In genomic region chr11:57692726-57693125, GRCm38 (mm10) we compare ENCODE assay signal across 29 mouse cellular contexts. TPM values are rescaled to one million over a fixed set of nuclear protein-coding genes. Genes with fewer than 3 reads are reported as not detected.
A peak's percentile ranks its signal among the peaks of the same experiment; 100 is the strongest.
DNase-seq lines count a peak whose midpoint lies in the region; ATAC-seq and TF ChIP-seq lines count a peak whose summit lies in the region.
"Had no signal": no experiment of that assay in that cellular context is flagged by ENCODE, and none has a peak within 500 bp of the region (broad histone marks: within the 10 kb centered on the region; RNA-seq: fewer than 3 reads in every experiment).

No protein-coding gene starts in this region.

- H3K9ac ChIP-seq in hindbrain, postnatal 0 days (replicated peaks; ENCODE audit: low read length): no peak overlapping the region
- H3K9ac ChIP-seq in hindbrain, embryonic 14.5 days: no peak overlapping the region
- 0 out of 2 replicates have a peak overlapping the region, but pooled peaks have one; percentile 16 for H3K9ac ChIP-seq in midbrain, embryonic 14.5 days (replicated peaks; ENCODE audit: low read length)
- H3K9ac ChIP-seq in midbrain, embryonic 16.5 days (ENCODE audit: low read depth, low read length): no peak overlapping the region
- H3K9ac ChIP-seq: heart, embryonic 12.5 days; liver, embryonic 14.5 days; midbrain, embryonic 12.5 days; neural tube, embryonic 12.5 days had no signal

- no peaks in the 10 kb centered on the region for H3K9me3 ChIP-seq in hindbrain, postnatal 0 days (ENCODE audit: low read length)
- H3K9me3 ChIP-seq in hindbrain, embryonic 14.5 days (ENCODE audit: control insufficient read depth, low read length): no peaks in the 10 kb centered on the region
- H3K9me3 ChIP-seq in midbrain, embryonic 14.5 days (ENCODE audit: control insufficient read depth, low read length): no peaks in the 10 kb centered on the region
- no peaks in the 10 kb centered on the region for H3K9me3 ChIP-seq in midbrain, embryonic 16.5 days (replicated peaks; ENCODE audit: control insufficient read depth, low read length, poor library complexity, severe bottlenecking)
- H3K9me3 ChIP-seq: heart, embryonic 12.5 days; midbrain, embryonic 12.5 days; neural tube, embryonic 12.5 days had no signal

- H3K27ac ChIP-seq in hindbrain, postnatal 0 days: peak overlapping the region; percentile 15; the same call in 1 of the 2 replicates
- H3K27ac ChIP-seq in hindbrain, embryonic 14.5 days: no peak overlapping the region
- no peak overlapping the region for H3K27ac ChIP-seq in midbrain, embryonic 14.5 days (replicated peaks; ENCODE audit: low read depth, low read length)
- H3K27ac ChIP-seq in midbrain, embryonic 16.5 days (ENCODE audit: low read length): no peak overlapping the region
- H3K27ac ChIP-seq: heart, adult 2 months; kidney, postnatal 0 days; liver, embryonic 14.5 days; midbrain, embryonic 12.5 days; neural tube, embryonic 12.5 days; stomach, postnatal 0 days had no signal

- peaks cover 15% of the 10 kb centered on the region for H3K4me1 ChIP-seq in hindbrain, postnatal 0 days (ENCODE audit: insufficient read depth, low read length)
- peaks cover 40% of the 10 kb centered on the region for H3K4me1 ChIP-seq in hindbrain, embryonic 14.5 days (replicated peaks; ENCODE audit: control insufficient read depth, insufficient read depth, low read length)
- H3K4me1 ChIP-seq in midbrain, embryonic 14.5 days (ENCODE audit: control insufficient read depth, insufficient read depth, low read length): peaks cover 31% of the 10 kb centered on the region
- peaks cover 27% of the 10 kb centered on the region for H3K4me1 ChIP-seq in midbrain, embryonic 16.5 days (ENCODE audit: control insufficient read depth, insufficient read depth, low read length)

- ATAC-seq in hindbrain, postnatal 0 days: no peak
- ATAC-seq in hindbrain, embryonic 14.5 days (ENCODE audit: low FRiP score): no peak
- no peak for ATAC-seq in midbrain, embryonic 14.5 days (ENCODE audit: low FRiP score, low TSS enrichment)
- no peak for ATAC-seq in midbrain, embryonic 16.5 days

- no peaks in the 10 kb centered on the region for H3K27me3 ChIP-seq in hindbrain, postnatal 0 days (ENCODE audit: insufficient read depth, low read length)
- no peaks in the 10 kb centered on the region for H3K27me3 ChIP-seq in hindbrain, embryonic 14.5 days (ENCODE audit: control insufficient read depth, insufficient read depth, low read length)
- no peaks in the 10 kb centered on the region for H3K27me3 ChIP-seq in midbrain, embryonic 14.5 days (ENCODE audit: control insufficient read depth, insufficient read depth, low read length)
- H3K27me3 ChIP-seq in midbrain, embryonic 16.5 days (ENCODE audit: control insufficient read depth, insufficient read depth, low read depth, low read length): no peaks in the 10 kb centered on the region
- H3K27me3 ChIP-seq: heart, embryonic 12.5 days had no signal

- no peaks in the 10 kb centered on the region for H3K36me3 ChIP-seq in hindbrain, postnatal 0 days (ENCODE audit: insufficient read depth, low read length)
- no peaks in the 10 kb centered on the region for H3K36me3 ChIP-seq in hindbrain, embryonic 14.5 days (replicated peaks; ENCODE audit: control insufficient read depth, insufficient read depth)
- no peaks in the 10 kb centered on the region for H3K36me3 ChIP-seq in midbrain, embryonic 14.5 days (ENCODE audit: control insufficient read depth, insufficient read depth, low read length)
- H3K36me3 ChIP-seq in midbrain, embryonic 16.5 days (ENCODE audit: control insufficient read depth, insufficient read depth, low read length): no peaks in the 10 kb centered on the region
- H3K36me3 ChIP-seq: heart, embryonic 12.5 days; midbrain, embryonic 12.5 days; neural tube, embryonic 12.5 days had no signal

- no peak overlapping the region for H3K4me2 ChIP-seq in hindbrain, postnatal 0 days (ENCODE audit: low read depth, low read length)
- H3K4me2 ChIP-seq in hindbrain, embryonic 14.5 days (replicated peaks): no peak overlapping the region
- H3K4me2 ChIP-seq in midbrain, embryonic 14.5 days (ENCODE audit: low read length): no peak overlapping the region
- H3K4me2 ChIP-seq in midbrain, embryonic 16.5 days (ENCODE audit: low read length): no peak overlapping the region
- H3K4me2 ChIP-seq: heart, embryonic 12.5 days; midbrain, embryonic 12.5 days; neural tube, embryonic 12.5 days had no signal

- peak; percentile 31 to 32 for DNase-seq in cerebellum, postnatal 14 days
- DNase-seq in cerebellum, adult 9-10 months: no peak
- DNase-seq in hindbrain, postnatal 0 days (ENCODE audit: low spot score): peak; percentile 30
- no peak for DNase-seq in hindbrain, embryonic 14.5 days (ENCODE audit: low spot score)
- DNase-seq in midbrain, embryonic 14.5 days: no peak
- DNase-seq in urinary bladder, postnatal 36 days (ENCODE audit: low spot score in 2 of 2): no peak
- DNase-seq: adrenal gland, postnatal 14 days; cerebellum, adult 11-12 months; cerebellum, postnatal 36 days; embryo, embryonic 11 days; heart, adult 2 months; heart, postnatal 4 days; kidney, adult 8-10 months; kidney, postnatal 4 days; layer of hippocampus, postnatal 36 days; liver; lung, adult 2 months; lung, postnatal 10 days; right cerebral cortex, adult 18-20 months; thymus, adult 18-20 months; thymus, postnatal 25 days had no signal

- H3K4me3 ChIP-seq in hindbrain, postnatal 0 days (ENCODE audit: low read length): no peak overlapping the region
- no peak overlapping the region for H3K4me3 ChIP-seq in hindbrain, embryonic 14.5 days (replicated peaks; ENCODE audit: low read length)
- no peak overlapping the region for H3K4me3 ChIP-seq in midbrain, embryonic 14.5 days (replicated peaks; ENCODE audit: low read depth, low read length)
- no peak overlapping the region for H3K4me3 ChIP-seq in midbrain, embryonic 16.5 days (ENCODE audit: low read depth, low read length)
- H3K4me3 ChIP-seq: erythroblast, embryonic 14.5 days; heart, adult 2 months; heart, embryonic 12.5 days; midbrain, embryonic 12.5 days; neural tube, embryonic 12.5 days had no signal

- TF ChIP-seq CTCF in hindbrain, postnatal 0 days (IDR thresholded peaks at IDR 0.05; ENCODE audit: low read depth): no peak

- 56% methylated on average over 7 of the region's 7 CpGs for WGBS in hindbrain, postnatal 0 days
- 54% methylated on average over 7 of the region's 7 CpGs for WGBS in hindbrain, embryonic 14.5 days
- WGBS in midbrain, embryonic 14.5 days: 61% methylated on average over 7 of the region's 7 CpGs
- 59% methylated on average over 7 of the region's 7 CpGs for WGBS in midbrain, embryonic 16.5 days

RNA-seq across cellular contexts. Expression of gene Galnt10, which starts 47.5 kb away (rescaled TPM):
- 20.3 and 23.2 TPM in 2 replicates for total RNA-seq in hindbrain, postnatal 0 days (2014; rRNA removed)
- polyA plus RNA-seq in hindbrain, postnatal 0 days (2015; fragmentation: Nextera tagmentation; extraction: Ambion mirVana): 10.5 and 10.9 TPM in 2 replicates
- 8.8 and 9.8 TPM in 2 replicates for polyA plus RNA-seq in hindbrain, embryonic 14.5 days (2014; fragmentation: Nextera tagmentation; extraction: Ambion mirVana)
- polyA plus RNA-seq in midbrain, embryonic 14.5 days (2014; fragmentation: Nextera tagmentation; extraction: Ambion mirVana): 10.1 and 11.6 TPM in 2 replicates
- 14.7 and 14.8 TPM in 2 replicates for polyA plus RNA-seq in midbrain, embryonic 16.5 days (2015; fragmentation: Nextera tagmentation; extraction: Ambion mirVana)

Comparison
In these comparisons a context has a peak if more than half of its experiments do, and no peak if none do; other contexts are left out.
1. DNase-seq: peak in cerebellum, postnatal 14 days (2 of 2) and hindbrain, postnatal 0 days (single experiment); none in cerebellum, adult 9-10 months (single experiment), hindbrain, embryonic 14.5 days (single experiment), midbrain, embryonic 14.5 days (single experiment) and urinary bladder, postnatal 36 days (0 of 2).